Mouse (Mus musculus) C2C12 (cell line): ENCODE results near the gene Itpr1. TPM values are rescaled to one million over a fixed set of nuclear protein-coding genes. Genes with fewer than 3 reads are reported as not detected.

Experiments
- H3K27me3 ChIP-seq: one replicate; pipeline ENCODE4 v1.6.1; 2011; ENCODE audit not compliant: control insufficient read depth, insufficient read depth, insufficient read length
- H3K36me3 ChIP-seq: one replicate; pipeline ENCODE4 v1.6.1; 2011; ENCODE audit not compliant: control insufficient read depth, insufficient read depth
- H3K4me3 ChIP-seq: one replicate; pipeline ENCODE4 v1.5.1; 2011; ENCODE audit warnings: mild to moderate bottlenecking, control low read depth; ENCODE audit not compliant: poor library complexity, insufficient read depth, severe bottlenecking
- H3K79me2 ChIP-seq: one replicate; pipeline ENCODE4 v1.6.1; 2011; ENCODE audit not compliant: control insufficient read depth, insufficient read depth
- H3K79me3 ChIP-seq: one replicate; pipeline ENCODE4 v1.6.1; 2011; ENCODE audit warnings: low read depth, control low read depth
- H3ac ChIP-seq: one replicate; pipeline ENCODE3; 2011; ENCODE audit warnings: low read depth; ENCODE audit not compliant: control insufficient read depth, insufficient read length
- CEBPB ChIP-seq: IDR thresholded peaks from one replicate; pipeline ENCODE4 v1.6.1; 2011; ENCODE audit warnings: low read depth, mild to moderate bottlenecking, control low read depth, moderate library complexity
- CTCF ChIP-seq: IDR thresholded peaks from one replicate; pipeline ENCODE4 v1.5.1; 2011; ENCODE audit not compliant: control insufficient read depth, insufficient read depth, insufficient read length
- FOSL1 ChIP-seq: IDR thresholded peaks from one replicate; pipeline ENCODE4 v1.8.0; 2011; ENCODE audit warnings: mild to moderate bottlenecking, low read length; ENCODE audit not compliant: poor library complexity, insufficient read depth, severe bottlenecking
- MAX ChIP-seq: IDR thresholded peaks from one replicate; pipeline ENCODE4 v1.6.1; 2011; ENCODE audit warnings: mild to moderate bottlenecking, control low read depth
- MYOD1 ChIP-seq: IDR thresholded peaks from one replicate; pipeline ENCODE4 v1.6.1; 2011; ENCODE audit warnings: low read depth; ENCODE audit not compliant: control insufficient read depth, insufficient read length
- MYOG ChIP-seq: IDR thresholded peaks from one replicate; pipeline ENCODE4 v1.6.1; 2011; ENCODE audit not compliant: control insufficient read depth, insufficient read length; ENCODE audit errors: extremely low read depth
- USF1 ChIP-seq: IDR thresholded peaks from one replicate; pipeline ENCODE4 v1.6.1; 2011; ENCODE audit warnings: low read depth, mild to moderate bottlenecking, control low read depth, moderate library complexity
- polyA plus RNA-seq: library from polyadenylated mRNA; unstranded; fragments of >200 nt; fragmentation: generic; extraction: Trizol; gene quantifications from one replicate; pipeline ENCODE4 v1.2.1, GENCODE M21; 2012; ENCODE audit warnings: missing spikeins

Gene Itpr1
- polyA plus RNA-seq, 1 experiment: 4.9 TPM

GRCm38 (mm10) chr6:108216832-108217231 lies 3.9 kb downstream of the Itpr1 start:
- H3K36me3 ChIP-seq: no peaks in the 10 kb centered on the region
- no peak overlapping the region for H3ac ChIP-seq
- no peaks in the 10 kb centered on the region for H3K27me3 ChIP-seq
- H3K79me3 ChIP-seq: no peaks in the 10 kb centered on the region
- H3K79me2 ChIP-seq: no peaks in the 10 kb centered on the region
- TF ChIP-seq MAX: no peak
- H3K4me3 ChIP-seq: no peak overlapping the region

- H3K4me3 ChIP-seq: no peak overlapping the region
- no peak overlapping the region for H3ac ChIP-seq
- H3K79me3 ChIP-seq: no peaks in the 10 kb centered on the region
- no peaks in the 10 kb centered on the region for H3K79me2 ChIP-seq
- H3K27me3 ChIP-seq: no peaks in the 10 kb centered on the region
- no peak for TF ChIP-seq USF1
- no peak for TF ChIP-seq MYOG
- TF ChIP-seq MAX: no peak
- no peak for TF ChIP-seq CTCF
- no peak for TF ChIP-seq FOSL1
- TF ChIP-seq MYOD1: no peak
- no peak for TF ChIP-seq CEBPB
- H3K36me3 ChIP-seq: no peaks in the 10 kb centered on the region
Measured at GRCm38 (mm10) chr6:108217987-108218386, 5.1 kb downstream of the Itpr1 start.

GRCm38 (mm10) chr6:108222435-108222834 lies 9.5 kb downstream of the Itpr1 start:
- no peak overlapping the region for H3K4me3 ChIP-seq
- H3K79me3 ChIP-seq: no peaks in the 10 kb centered on the region
- H3K27me3 ChIP-seq: no peaks in the 10 kb centered on the region
- TF ChIP-seq FOSL1: no peak
- no peak for TF ChIP-seq USF1
- no peak for TF ChIP-seq MYOD1
- TF ChIP-seq CEBPB: no peak
- no peak for TF ChIP-seq MYOG
- TF ChIP-seq CTCF: no peak
- no peak for TF ChIP-seq MAX
- no peaks in the 10 kb centered on the region for H3K36me3 ChIP-seq
- no peak overlapping the region for H3ac ChIP-seq
- no peaks in the 10 kb centered on the region for H3K79me2 ChIP-seq

- H3K27me3 ChIP-seq: no peaks in the 10 kb centered on the region
- H3K79me2 ChIP-seq: no peaks in the 10 kb centered on the region
- no peak overlapping the region for H3ac ChIP-seq
- H3K36me3 ChIP-seq: no peaks in the 10 kb centered on the region
- no peaks in the 10 kb centered on the region for H3K79me3 ChIP-seq
- H3K4me3 ChIP-seq: no peak overlapping the region
- TF ChIP-seq MYOD1 (no peak), CEBPB (no peak), MYOG (no peak), FOSL1 (no peak), MAX (no peak), USF1 (no peak), CTCF (no peak)
Measured at GRCm38 (mm10) chr6:108222875-108223274, 10.0 kb downstream of the Itpr1 start.

GRCm38 (mm10) chr6:108224361-108224760 lies 11.5 kb downstream of the Itpr1 start:
- H3K27me3 ChIP-seq: no peaks in the 10 kb centered on the region
- H3K79me3 ChIP-seq: no peaks in the 10 kb centered on the region
- no peaks in the 10 kb centered on the region for H3K36me3 ChIP-seq
- no peak overlapping the region for H3ac ChIP-seq
- H3K79me2 ChIP-seq: no peaks in the 10 kb centered on the region
- no peak overlapping the region for H3K4me3 ChIP-seq
- TF ChIP-seq FOSL1: no peak
- TF ChIP-seq CEBPB: no peak
- TF ChIP-seq CTCF: no peak
- no peak for TF ChIP-seq MAX

- TF ChIP-seq FOSL1: no peak
- no peak for TF ChIP-seq MAX
- TF ChIP-seq USF1: no peak
- TF ChIP-seq CEBPB: no peak
- TF ChIP-seq MYOG: no peak
- H3K4me3 ChIP-seq: no peak overlapping the region
- no peaks in the 10 kb centered on the region for H3K36me3 ChIP-seq
- no peak overlapping the region for H3ac ChIP-seq
- H3K79me3 ChIP-seq: no peaks in the 10 kb centered on the region
- H3K27me3 ChIP-seq: no peaks in the 10 kb centered on the region
- no peaks in the 10 kb centered on the region for H3K79me2 ChIP-seq
Measured at GRCm38 (mm10) chr6:108225027-108225426, 12.1 kb downstream of the Itpr1 start.

GRCm38 (mm10) chr6:108226230-108226629 lies 13.3 kb downstream of the Itpr1 start:
- Histone ChIP-seq H3K79me3 (no peaks in the 10 kb centered on the region), H3K79me2 (no peaks in the 10 kb centered on the region), H3K27me3 (no peaks in the 10 kb centered on the region), H3ac (no peak overlapping the region), H3K36me3 (no peaks in the 10 kb centered on the region), H3K4me3 (no peak overlapping the region)
- no peak for TF ChIP-seq MYOD1
